Mouse (Mus musculus) hindbrain, embryonic 10.5 days (tissue): ENCODE data around the gene Taf15. TPM values are rescaled to one million over a fixed set of nuclear protein-coding genes. Genes with fewer than 3 reads are reported as not detected.
A peak's percentile ranks its signal among the peaks of the same experiment; 100 is the strongest.

Source experiments
- DNase-seq: peaks from one replicate; pipeline ENCODE4 v3.0.0-alpha.2; 2017; ENCODE audit warnings: low spot score
- H3K27ac ChIP-seq: fragments of 300-500 bp; sonication (generic); 2 replicates; pipeline ENCODE4 v1.5.1; 2016; ENCODE audit warnings: mild to moderate bottlenecking, moderate library complexity
- H3K27me3 ChIP-seq: fragments of 300-500 bp; sonication (generic); 2 replicates; pipeline ENCODE4 v1.6.1; 2016; ENCODE audit warnings: mild to moderate bottlenecking; ENCODE audit not compliant: poor library complexity, insufficient read depth, severe bottlenecking
- H3K36me3 ChIP-seq: fragments of 300-500 bp; sonication (generic); 2 replicates; pipeline ENCODE4 v1.6.1; 2016; ENCODE audit warnings: mild to moderate bottlenecking, moderate library complexity
- H3K4me1 ChIP-seq: fragments of 300-500 bp; sonication (generic); replicated peaks from 2 replicates; pipeline ENCODE4 v1.6.1; 2016; ENCODE audit warnings: mild to moderate bottlenecking
- H3K4me3 ChIP-seq: fragments of 300-500 bp; sonication (generic); 2 replicates; pipeline ENCODE4 v1.5.1; 2016; ENCODE audit warnings: mild to moderate bottlenecking, moderate library complexity
- H3K9me3 ChIP-seq: fragments of 300-500 bp; sonication (generic); 2 replicates; pipeline ENCODE4 v1.6.1; 2016; ENCODE audit warnings: mild to moderate bottlenecking, moderate library complexity
- WGBS: fragments of 180-500 bp; shearing (Covaris S2); methylation state at CpG from one replicate; pipeline ENCODE4 v1.1.7; 2016; 5-methylcytosine and 5-hydroxymethylcytosine counted together
- polyA plus RNA-seq: library from polyadenylated mRNA; unstranded; fragments of >200 nt; fragmentation: Nextera tagmentation; extraction: Ambion mirVana; gene quantifications from 2 replicates; pipeline ENCODE4 v1.2.1, GENCODE M21; 2016

Taf15 gene
- polyA plus RNA-seq, 1 experiment from 2014 or later = 9.2 TPM

GRCm38 (mm10) chr11:83445001-83445400 lies 27.9 kb upstream of the Taf15 start:
- Histone ChIP-seq H3K36me3 (no peaks in the 10 kb centered on the region), H3K27ac (no peak overlapping the region), H3K4me1 (peaks cover 75% of the 10 kb centered on the region), H3K4me3 (peak overlapping the region; percentile 27), H3K9me3 (no peaks in the 10 kb centered on the region), H3K27me3 (peaks cover 70% of the 10 kb centered on the region)
- no peak for DNase-seq
- 29% methylated on average over 19 of the region's 19 CpGs for WGBS

DNA sequence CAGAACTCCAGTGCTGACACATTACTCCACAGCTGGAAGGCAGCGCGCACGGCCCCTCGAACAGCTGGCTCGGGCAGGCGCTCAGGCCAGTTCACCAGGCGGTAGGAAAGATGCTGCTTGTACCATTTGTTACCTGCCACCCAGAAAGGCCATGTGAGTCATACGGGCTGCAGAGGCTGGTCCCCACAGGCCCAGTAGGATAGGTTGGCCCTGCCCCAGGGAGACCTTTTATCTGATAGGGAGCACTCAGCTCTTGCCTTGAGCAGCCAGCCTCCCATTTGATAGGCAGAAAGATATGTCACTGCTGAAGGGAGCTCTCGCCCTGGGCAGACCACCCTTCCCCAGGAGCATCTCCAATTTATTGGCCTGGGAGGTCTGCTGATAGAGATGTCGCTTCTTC lies 25.3 kb upstream of the Taf15 start:
- Histone ChIP-seq H3K4me1 (peaks cover 57% of the 10 kb centered on the region), H3K27me3 (peaks cover 55% of the 10 kb centered on the region), H3K27ac (peak overlapping the region; percentile 75), H3K36me3 (no peaks in the 10 kb centered on the region), H3K9me3 (no peaks in the 10 kb centered on the region), H3K4me3 (no peak overlapping the region)
- DNase-seq = no peak
- 65% methylated on average over 10 of the region's 10 CpGs for WGBS

GRCm38 (mm10) chr11:83448021-83448926 lies 24.6 kb upstream of the Taf15 start:
- WGBS = 34% methylated on average over 16 of the region's 16 CpGs
- Histone ChIP-seq H3K4me1 (peaks cover 51% of the 10 kb centered on the region), H3K36me3 (no peaks in the 10 kb centered on the region), H3K9me3 (no peaks in the 10 kb centered on the region), H3K4me3 (no peak overlapping the region), H3K27me3 (peaks cover 48% of the 10 kb centered on the region), H3K27ac (peak overlapping the region; percentile 75)
- DNase-seq = peak; percentile 72

DNA sequence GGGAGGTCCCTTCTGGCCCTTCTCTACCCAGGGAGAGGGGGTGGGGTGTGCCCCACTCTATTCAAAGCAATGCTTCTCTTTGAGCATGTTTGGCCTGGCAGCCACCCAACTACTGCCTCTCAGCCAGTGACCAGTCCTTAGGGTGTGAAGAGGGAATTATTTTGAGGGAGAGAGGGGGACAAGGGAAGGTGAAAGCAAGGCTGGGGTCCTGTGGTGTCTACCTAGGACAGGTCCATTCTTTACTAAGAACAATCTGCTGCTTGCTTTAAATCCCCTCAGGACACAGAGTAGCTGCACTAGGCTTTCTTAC lies 24.0 kb upstream of the Taf15 start:
- no peaks in the 10 kb centered on the region for H3K36me3 ChIP-seq
- H3K9me3 ChIP-seq = no peaks in the 10 kb centered on the region
- peaks cover 42% of the 10 kb centered on the region for H3K27me3 ChIP-seq
- H3K4me3 ChIP-seq = no peak overlapping the region
- peaks cover 45% of the 10 kb centered on the region for H3K4me1 ChIP-seq
- DNase-seq = no peak
- H3K27ac ChIP-seq = peak overlapping the region; percentile 75

DNA sequence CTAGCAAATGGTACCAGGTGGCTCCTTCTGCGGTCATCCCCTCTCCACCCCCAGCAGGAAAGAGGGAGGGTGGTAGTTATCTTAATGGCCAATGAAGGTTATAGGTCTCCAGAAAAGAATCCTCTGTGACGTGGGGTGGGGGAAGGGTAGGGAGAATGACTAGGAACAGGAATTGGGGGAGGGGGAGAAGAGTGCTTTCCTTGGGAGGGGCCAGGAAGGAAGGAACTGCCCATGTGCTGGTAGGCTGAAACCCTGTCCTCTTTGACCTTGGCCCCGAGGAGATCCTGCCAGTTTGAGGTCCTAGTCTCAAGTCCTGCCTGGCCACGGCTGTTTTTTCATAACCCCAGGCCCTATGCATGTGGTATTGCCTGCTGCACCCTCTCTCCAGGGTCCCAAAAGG lies 23.6 kb upstream of the Taf15 start:
- 60% methylated on average over 4 of the region's 4 CpGs for WGBS
- DNase-seq = no peak
- Histone ChIP-seq H3K4me1 (peaks cover 42% of the 10 kb centered on the region), H3K27me3 (peaks cover 38% of the 10 kb centered on the region), H3K27ac (peak overlapping the region; percentile 75), H3K9me3 (no peaks in the 10 kb centered on the region), H3K4me3 (no peak overlapping the region), H3K36me3 (no peaks in the 10 kb centered on the region)

DNA sequence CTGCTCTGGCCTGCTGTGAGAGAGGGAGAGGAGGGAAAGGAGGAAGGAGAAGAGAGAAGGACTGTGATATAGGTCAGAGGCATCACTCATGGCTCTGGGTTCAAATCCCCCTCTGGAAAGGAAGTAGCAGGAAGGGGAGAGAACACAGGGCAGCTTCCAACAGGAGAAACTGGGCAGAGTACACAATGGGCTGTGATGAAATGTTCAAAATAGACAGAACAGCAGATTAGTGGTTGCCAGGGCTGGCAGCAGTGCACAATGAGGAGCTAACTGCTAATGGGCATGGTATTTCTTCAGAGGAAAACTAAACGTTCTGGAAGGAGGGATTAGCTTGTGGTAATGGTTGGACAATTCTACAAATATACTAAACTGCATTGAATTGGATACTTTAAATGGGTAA lies 22.3 kb upstream of the Taf15 start:
- Histone ChIP-seq H3K27me3 (peaks cover 25% of the 10 kb centered on the region), H3K9me3 (no peaks in the 10 kb centered on the region), H3K27ac (peak overlapping the region; percentile 35; the same call in 1 of the 2 replicates), H3K4me3 (no peak overlapping the region), H3K36me3 (no peaks in the 10 kb centered on the region), H3K4me1 (peaks cover 44% of the 10 kb centered on the region)
- DNase-seq = no peak
- 62% methylated on average over 1 of the region's 1 CpGs for WGBS

- H3K36me3 ChIP-seq = no peaks in the 10 kb centered on the region
- DNase-seq = no peak
- H3K9me3 ChIP-seq = no peaks in the 10 kb centered on the region
- H3K27ac ChIP-seq = no peak overlapping the region
- no peak overlapping the region for H3K4me3 ChIP-seq
- H3K27me3 ChIP-seq = peaks cover 21% of the 10 kb centered on the region
- peaks cover 45% of the 10 kb centered on the region for H3K4me1 ChIP-seq
- WGBS = 85% methylated on average over 10 of the region's 10 CpGs
Observed at GRCm38 (mm10) chr11:83451281-83451680, 21.6 kb upstream of the Taf15 start.

GRCm38 (mm10) chr11:83454548-83454947 lies 18.3 kb upstream of the Taf15 start:
- no peak for DNase-seq
- Histone ChIP-seq H3K4me3 (no peak overlapping the region), H3K9me3 (no peaks in the 10 kb centered on the region), H3K27ac (no peak overlapping the region; the same call in 1 of the 2 replicates), H3K27me3 (peaks cover 10% of the 10 kb centered on the region; the same call in 1 of the 2 replicates), H3K4me1 (peaks cover 32% of the 10 kb centered on the region), H3K36me3 (no peaks in the 10 kb centered on the region)
- 28% methylated on average over 4 of the region's 4 CpGs for WGBS

DNA sequence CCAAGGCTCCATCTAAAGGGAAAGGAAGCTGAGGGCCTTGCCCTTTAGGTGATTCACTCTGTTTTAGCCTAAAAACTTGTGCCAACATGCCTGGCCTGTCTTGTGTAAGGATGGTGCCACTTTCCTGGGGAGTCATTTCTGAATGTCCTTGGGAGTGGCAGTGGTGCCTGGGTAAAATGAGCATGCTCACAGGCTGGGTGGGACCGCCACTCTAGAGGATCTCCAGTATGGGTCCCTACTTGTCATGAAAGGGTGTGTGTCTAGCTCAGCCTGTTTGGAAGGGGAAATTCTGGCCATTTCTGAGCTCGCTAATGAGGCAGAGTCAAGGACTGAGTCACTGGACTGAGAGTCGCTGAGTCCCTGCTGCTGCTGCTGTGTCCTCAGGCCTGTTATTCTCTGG lies 17.3 kb upstream of the Taf15 start:
- Histone ChIP-seq H3K27ac (0 out of 2 replicates have a peak overlapping the region, but pooled peaks have one; percentile 3), H3K36me3 (no peaks in the 10 kb centered on the region), H3K27me3 (peaks cover 14% of the 10 kb centered on the region; the same call in 1 of the 2 replicates), H3K9me3 (no peaks in the 10 kb centered on the region), H3K4me3 (no peak overlapping the region), H3K4me1 (peaks cover 29% of the 10 kb centered on the region)
- 71% methylated on average over 3 of the region's 3 CpGs for WGBS
- no peak for DNase-seq

GRCm38 (mm10) chr11:83457257-83457656 lies 15.6 kb upstream of the Taf15 start:
- DNase-seq = no peak
- no peaks in the 10 kb centered on the region for H3K36me3 ChIP-seq
- 39% methylated on average over 7 of the region's 7 CpGs for WGBS
- no peaks in the 10 kb centered on the region for H3K9me3 ChIP-seq
- H3K4me3 ChIP-seq = no peak overlapping the region
- H3K27ac ChIP-seq = no peak overlapping the region; the same call in 1 of the 2 replicates
- H3K27me3 ChIP-seq = peaks cover 30% of the 10 kb centered on the region
- H3K4me1 ChIP-seq = peaks cover 31% of the 10 kb centered on the region

GRCm38 (mm10) chr11:83457912-83458601 lies 14.8 kb upstream of the Taf15 start:
- Histone ChIP-seq H3K4me3 (no peak overlapping the region), H3K36me3 (no peaks in the 10 kb centered on the region), H3K9me3 (no peaks in the 10 kb centered on the region), H3K4me1 (peaks cover 39% of the 10 kb centered on the region), H3K27ac (no peak overlapping the region), H3K27me3 (peaks cover 38% of the 10 kb centered on the region)
- WGBS = 72% methylated on average over 9 of the region's 9 CpGs
- DNase-seq = no peak

- Histone ChIP-seq H3K27ac (no peak overlapping the region), H3K4me1 (peaks cover 37% of the 10 kb centered on the region), H3K9me3 (no peaks in the 10 kb centered on the region), H3K4me3 (no peak overlapping the region), H3K27me3 (peaks cover 66% of the 10 kb centered on the region), H3K36me3 (no peaks in the 10 kb centered on the region)
- no peak for DNase-seq
- WGBS = 71% methylated on average over 10 of the region's 10 CpGs
Observed at GRCm38 (mm10) chr11:83461462-83462027, 11.3 kb upstream of the Taf15 start.
